Mouse (Mus musculus) brown adipose tissue, adult 24 weeks (tissue): ENCODE measurements around the gene Rhpn2. TPM values are rescaled to one million over a fixed set of nuclear protein-coding genes. Genes with fewer than 3 reads are reported as not detected.
A peak's percentile ranks its signal among the peaks of the same experiment; 100 is the strongest.

ENCODE experiments used
- H3K27ac ChIP-seq: fragments of 200-500 bp; replicated peaks from 2 replicates; pipeline ENCODE4 v1.5.1; 2012; ENCODE audit warnings: low read depth, mild to moderate bottlenecking, low read length
- H3K4me1 ChIP-seq: fragments of 200-500 bp; 2 replicates; pipeline ENCODE4 v1.6.1; 2012; ENCODE audit warnings: low read length, mixed read lengths; ENCODE audit not compliant: control insufficient read depth, insufficient read depth, insufficient read length
- H3K4me3 ChIP-seq: fragments of 200-500 bp; 2 replicates; pipeline ENCODE4 v1.5.1; 2012; ENCODE audit warnings: low read depth, mild to moderate bottlenecking, low read length, moderate library complexity; ENCODE audit not compliant: insufficient read depth
- polyA plus RNA-seq: library from polyadenylated mRNA; stranded (reverse); fragments of >200 nt; gene quantifications from 2 replicates; pipeline ENCODE4 v1.2.4, GENCODE M21; 2012; ENCODE audit not compliant: missing spikeins, insufficient read depth, insufficient read length

Gene Rhpn2
- polyA plus RNA-seq, 1 experiment = 3.6 TPM

DNA sequence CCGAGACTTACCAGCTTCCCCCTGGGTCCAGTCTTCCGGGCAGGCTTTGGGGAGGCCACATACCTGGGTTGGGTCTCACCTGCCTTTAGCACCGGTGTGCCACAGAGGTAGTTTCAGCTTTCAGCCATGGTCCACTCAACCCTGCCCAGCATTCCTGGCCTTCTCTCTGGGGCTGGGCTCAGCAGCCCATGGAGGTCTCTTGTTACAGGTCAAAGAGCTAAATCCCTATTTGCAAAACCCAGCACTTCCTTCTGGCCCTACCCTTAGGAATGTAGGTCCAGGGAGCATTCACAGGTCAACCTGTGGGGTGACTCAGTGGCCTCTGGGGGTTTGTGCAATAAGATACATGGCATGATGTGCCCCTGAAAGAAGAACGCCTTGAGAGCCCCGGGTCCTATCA lies 28.9 kb downstream of the Rhpn2 start:
- H3K4me1 ChIP-seq = no peaks in the 10 kb centered on the region
- H3K4me3 ChIP-seq = no peak overlapping the region
- H3K27ac ChIP-seq = no peak overlapping the region

DNA sequence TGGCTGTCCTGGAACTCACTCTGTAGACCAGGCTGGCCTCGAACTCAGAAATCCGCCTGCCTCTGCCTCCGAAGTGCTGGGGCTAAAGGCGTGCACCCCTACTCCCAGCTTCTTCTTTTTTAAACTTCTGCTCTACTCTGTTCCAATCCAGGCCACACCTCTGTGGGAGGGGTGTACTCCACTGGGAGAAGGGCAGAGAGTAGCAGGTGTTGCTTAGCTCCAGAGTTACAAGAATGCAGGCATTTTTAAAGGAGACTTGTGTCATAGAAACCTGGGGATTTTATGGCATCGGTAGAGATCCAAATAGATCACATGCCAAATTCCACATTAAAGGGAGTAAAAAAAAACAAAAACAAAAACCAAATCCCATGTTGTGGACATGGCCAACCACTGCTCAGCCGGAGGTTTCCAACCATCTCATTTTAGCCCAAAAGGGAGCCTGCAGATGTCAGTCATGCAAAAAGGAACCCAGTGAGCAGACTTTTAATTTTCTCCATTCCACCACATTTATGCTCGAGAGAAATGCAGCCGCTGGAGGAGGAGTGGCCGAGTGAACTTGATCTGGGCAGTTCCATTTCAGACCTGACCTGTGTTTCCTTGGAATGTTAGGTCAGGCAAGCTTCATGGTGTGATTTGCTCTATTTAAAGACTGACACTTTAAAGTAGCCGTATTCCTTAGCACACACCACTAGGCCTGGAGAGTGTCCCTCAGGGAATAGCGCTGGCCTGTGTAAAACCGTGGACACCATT lies 31.4 kb downstream of the Rhpn2 start:
- Histone ChIP-seq H3K27ac (no peak overlapping the region), H3K4me3 (no peak overlapping the region)

DNA sequence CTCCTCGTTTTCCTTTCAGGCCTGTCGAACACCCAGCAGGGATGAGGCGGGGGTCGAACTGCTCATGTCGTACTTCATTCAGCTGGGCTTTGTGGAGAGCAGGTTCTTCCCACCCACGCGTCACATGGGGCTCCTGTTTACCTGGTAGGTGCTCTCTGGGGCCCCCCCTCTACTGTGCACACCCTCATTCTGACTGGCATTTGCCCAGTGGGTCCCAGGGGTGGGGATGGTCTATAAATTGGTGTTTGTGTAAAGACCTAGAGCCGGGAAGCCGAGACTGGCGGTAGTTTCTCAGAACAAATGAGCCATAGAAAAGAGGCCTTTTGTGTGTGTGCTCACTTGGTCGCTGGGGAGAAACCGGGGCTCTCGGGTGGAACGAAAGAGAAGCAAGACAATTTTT lies 37.1 kb downstream of the Rhpn2 start:
- no peak overlapping the region for H3K4me3 ChIP-seq
- H3K4me1 ChIP-seq = no peaks in the 10 kb centered on the region
- no peak overlapping the region for H3K27ac ChIP-seq

More for the DNA sequence above, 31.4 kb downstream of the Rhpn2 start:
- H3K4me1 ChIP-seq = no peaks in the 10 kb centered on the region

DNA sequence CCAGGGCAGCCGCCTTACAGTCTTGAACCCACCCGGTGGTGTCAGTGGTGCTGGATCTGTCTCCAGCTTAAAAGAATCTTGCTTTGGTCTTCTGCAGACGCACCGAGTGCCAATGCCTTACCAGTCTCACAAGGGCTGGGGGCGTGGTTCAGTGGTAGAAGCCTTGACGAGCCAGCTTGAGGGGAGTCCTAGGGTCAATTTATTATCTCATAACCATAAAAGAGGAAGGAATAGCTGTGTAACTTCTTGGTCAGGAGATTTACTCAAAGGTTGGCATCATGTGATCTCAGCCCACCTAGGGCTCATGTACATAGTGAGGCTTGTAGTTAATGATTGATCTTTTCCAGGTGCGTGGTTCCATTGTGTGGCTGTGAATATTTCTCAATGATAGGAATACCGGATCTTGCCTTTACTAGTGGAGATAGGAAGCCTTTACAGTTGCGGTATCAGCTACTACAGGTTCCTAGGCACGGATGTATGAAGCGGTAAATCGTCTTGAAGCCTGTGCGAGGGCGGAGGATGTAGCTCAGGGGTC lies 38.6 kb downstream of the Rhpn2 start:
- Histone ChIP-seq H3K4me1 (no peaks in the 10 kb centered on the region), H3K4me3 (no peak overlapping the region), H3K27ac (no peak overlapping the region)

DNA sequence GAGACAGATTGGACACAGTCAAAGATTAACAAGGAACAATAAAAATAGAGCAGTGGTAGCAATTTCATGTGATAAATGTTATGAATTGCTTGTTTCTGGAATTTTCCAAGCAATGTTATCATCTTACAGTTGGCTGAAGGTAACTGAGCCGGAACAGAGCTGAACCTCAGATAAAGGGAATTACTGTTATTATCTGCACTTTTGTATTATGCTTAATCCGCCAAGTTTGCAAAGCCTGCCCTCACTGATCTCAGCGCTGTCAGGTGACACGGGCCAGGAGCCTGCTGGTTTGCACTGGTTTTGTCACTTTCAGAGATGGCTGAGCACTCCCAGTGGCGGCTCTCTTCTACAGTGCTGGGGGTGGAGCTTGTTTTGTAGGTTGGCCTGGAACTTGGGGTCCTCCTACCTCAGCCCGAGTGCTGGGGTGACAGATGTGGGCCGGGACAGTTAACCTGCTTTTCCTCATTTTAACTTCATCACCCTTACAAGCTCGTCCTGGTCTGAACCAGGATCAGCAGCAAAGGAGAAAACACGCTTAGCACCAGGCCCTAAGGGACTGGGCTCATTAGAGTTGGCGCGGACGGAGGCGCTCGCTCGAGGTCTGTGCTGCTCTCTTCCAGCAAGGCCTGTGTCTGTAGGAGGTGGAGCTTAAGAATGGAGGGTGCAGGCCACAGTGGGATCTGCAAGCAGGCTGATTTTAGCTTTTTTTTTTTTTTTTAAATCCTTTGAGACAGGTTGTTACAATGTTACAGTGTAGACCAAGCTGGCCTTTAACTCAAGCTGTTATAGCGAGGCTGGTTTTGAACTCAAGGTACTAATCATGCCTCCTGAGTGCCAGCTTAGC lies 39.4 kb downstream of the Rhpn2 start:
- Histone ChIP-seq H3K4me1 (no peaks in the 10 kb centered on the region), H3K4me3 (peak overlapping the region; percentile 13; the same call in 1 of the 2 replicates), H3K27ac (no peak overlapping the region)

DNA sequence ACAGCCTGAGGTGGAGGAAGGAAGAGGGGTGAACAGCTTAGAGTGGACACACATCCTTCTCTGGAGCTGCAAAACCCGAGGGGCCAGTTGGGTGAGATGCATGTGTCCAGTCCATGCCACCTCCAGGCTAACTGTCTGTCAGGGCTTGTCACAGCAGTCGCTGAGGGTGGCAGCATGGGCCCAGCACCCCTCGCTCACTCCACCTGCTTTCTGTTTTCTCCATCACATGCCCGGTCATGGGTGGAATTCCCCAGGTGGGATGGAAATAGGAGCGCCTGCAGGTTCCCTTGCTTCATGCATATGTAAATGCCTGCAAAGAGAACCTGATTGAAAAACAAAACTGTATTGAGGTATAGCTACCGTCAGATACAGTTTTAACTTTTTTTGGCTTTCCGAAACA lies 40.3 kb downstream of the Rhpn2 start:
- H3K4me3 ChIP-seq = no peak overlapping the region
- no peak overlapping the region for H3K27ac ChIP-seq
- no peaks in the 10 kb centered on the region for H3K4me1 ChIP-seq

DNA sequence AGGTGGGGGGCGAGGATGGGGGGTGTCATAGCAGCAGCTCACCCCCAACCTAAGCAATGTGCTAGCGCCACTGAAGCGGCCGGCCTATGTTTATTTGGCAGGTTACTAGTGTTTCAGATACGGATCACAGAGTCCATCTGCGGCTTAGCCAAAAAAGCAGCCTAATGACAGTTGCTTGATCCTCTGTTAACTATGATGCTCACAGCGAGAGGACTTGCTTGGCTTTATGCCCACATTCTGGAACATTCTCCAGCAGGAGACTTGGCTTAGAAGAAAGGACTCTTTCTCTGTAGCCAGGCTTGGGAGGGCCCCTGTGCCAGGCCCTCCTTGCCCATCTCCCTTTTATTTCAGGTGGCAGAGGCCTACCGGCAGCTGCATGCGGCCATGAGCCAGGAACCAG lies 42.7 kb downstream of the Rhpn2 start:
- Histone ChIP-seq H3K4me3 (no peak overlapping the region), H3K4me1 (no peaks in the 10 kb centered on the region), H3K27ac (no peak overlapping the region)

DNA sequence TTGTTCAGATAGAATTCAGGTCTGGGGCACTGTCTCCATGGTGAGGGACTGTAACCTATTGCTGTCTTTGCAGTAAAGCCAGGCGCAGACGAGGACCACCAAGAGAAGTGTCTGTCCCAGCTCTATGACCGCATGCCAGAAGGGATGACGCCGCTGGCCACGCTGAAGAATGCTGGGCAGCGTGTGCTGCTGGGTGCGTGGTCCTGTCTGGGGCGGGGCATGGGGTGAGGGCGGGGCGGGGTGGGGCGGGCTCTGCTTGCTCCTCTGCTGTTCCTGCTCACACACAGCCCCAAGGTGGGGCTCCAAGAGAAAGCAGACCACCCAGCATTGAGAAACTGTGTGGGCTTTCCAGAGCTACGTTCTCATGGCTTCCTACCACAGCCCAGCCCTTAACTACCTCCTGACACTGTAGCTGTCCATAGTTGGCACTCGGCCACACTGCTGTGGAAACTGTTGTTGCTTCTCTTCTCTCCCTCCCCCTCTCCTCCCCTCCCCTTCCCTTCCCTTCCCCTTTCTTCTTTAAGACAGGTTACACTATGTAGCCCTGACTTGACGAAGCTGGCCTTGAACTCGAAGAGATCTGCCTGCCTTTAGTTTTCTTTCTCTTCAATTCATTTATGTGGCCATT lies 45.6 kb downstream of the Rhpn2 start:
- no peak overlapping the region for H3K27ac ChIP-seq
- H3K4me1 ChIP-seq = no peaks in the 10 kb centered on the region
- no peak overlapping the region for H3K4me3 ChIP-seq

DNA sequence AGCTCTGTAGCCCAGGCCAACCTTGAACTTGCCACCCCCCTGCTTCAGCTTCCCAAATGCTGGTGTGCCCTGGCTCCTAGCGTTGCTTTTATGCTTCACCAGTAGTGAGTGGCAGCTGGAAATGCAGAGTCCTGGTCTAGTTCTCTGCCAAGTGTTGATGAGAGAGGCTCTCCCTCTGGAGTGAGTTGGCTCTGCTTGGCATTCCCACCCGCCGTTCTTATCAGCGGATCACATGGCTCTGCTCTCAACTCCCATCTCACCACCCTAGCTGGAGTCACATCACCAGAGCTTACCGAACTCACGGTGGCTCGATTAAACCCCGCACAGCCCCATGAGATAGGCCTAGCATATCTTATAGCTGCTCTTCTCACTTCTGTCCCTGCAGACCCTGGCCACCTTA lies 46.4 kb downstream of the Rhpn2 start:
- H3K4me1 ChIP-seq = no peaks in the 10 kb centered on the region
- H3K4me3 ChIP-seq = no peak overlapping the region
- no peak overlapping the region for H3K27ac ChIP-seq

DNA sequence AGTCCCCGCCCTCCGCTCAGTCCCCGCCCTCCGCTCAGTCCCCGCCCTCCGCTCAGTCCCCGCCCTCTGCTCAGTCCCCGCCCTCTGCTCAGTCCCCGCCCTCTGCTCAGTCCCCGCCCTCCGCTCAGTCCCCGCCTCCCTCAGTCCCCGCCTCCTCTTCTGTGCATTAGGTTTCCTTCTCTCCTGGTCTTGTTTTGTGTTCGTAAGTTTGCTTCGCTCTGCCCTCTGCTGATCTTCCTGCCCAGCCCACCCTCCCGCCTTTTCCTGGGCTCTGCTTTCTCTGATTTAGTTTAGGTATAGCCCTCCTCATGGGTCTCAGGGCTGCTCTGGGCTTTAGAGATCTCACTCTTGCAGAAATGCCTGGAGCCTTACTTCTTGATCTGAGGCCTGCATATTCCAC lies 47.9 kb downstream of the Rhpn2 start:
- no peak overlapping the region for H3K4me3 ChIP-seq
- no peak overlapping the region for H3K27ac ChIP-seq
- H3K4me1 ChIP-seq = no peaks in the 10 kb centered on the region

DNA sequence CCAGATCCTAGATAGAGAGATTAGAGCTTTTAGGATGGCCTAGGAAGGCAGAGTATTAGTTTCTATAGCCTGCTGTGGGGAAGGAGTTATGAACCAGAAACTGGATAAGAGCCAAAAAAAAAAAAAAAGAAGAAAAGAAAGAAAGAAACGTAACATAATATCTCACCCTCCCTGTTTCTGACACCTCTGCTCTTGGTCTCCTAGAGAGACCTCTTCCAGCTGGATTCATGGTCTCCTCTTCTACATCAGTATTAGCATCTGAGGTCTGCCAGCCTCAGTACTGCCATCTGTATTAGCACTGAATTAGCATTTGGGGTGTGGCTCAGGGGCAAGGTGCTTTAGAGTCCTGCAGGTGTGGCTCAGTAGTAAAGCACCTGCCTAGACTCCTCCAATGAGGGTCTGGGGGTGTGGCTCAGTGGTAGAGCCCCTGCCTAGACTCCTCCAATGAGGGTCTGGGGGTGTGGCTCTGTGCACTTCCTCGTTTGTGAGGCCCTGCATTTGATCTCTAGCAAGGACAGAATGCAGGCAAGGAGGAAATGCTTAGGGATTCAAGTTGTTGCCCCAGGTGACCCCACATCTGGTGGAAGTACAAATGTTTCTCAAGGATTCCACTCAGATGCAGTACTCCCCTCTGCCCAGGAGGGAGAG lies 48.9 kb downstream of the Rhpn2 start:
- Histone ChIP-seq H3K4me1 (no peaks in the 10 kb centered on the region), H3K4me3 (no peak overlapping the region), H3K27ac (no peak overlapping the region)

DNA sequence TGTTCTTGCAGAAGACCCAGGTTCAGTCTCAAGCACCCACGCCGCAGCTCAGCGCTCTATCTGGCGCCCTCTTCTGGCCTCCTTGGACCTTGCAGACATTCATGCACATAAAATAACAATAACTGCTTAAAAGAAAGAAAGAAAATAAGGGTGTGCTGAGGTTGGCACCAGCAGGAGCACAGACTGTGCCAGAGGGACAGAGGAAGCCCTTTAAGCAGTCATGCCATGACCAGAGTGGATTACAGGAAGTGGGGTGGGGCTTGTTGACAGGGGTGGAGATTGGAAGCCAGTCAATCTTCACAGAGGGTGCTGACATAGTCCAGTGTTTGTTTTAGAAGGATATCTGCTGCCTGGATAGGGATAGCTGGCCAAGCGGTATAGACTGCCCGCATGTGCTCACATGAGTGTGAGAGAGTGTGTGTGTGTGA lies 52.6 kb downstream of the Rhpn2 start:
- Histone ChIP-seq H3K27ac (no peak overlapping the region), H3K4me3 (no peak overlapping the region), H3K4me1 (no peaks in the 10 kb centered on the region)

DNA sequence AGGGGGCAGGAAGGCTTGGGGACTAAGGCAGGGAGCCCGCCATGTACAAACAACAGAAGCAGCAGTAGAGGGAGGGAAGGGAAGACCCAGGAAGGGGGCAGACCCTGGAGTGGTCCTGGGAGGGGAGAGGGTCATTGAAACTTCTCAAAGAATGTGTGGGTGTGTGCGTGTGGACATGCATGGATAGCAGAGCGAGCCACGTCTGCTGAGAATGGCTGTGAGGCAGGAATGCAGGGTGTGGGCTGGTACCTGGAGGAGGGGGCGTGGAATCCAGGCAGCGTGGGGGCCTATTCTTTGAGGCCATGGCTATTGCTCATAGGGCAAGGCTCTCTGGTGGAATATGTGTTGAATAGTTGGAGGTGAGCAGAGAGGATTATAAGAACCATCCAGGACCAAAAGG lies 54.7 kb downstream of the Rhpn2 start:
- no peak overlapping the region for H3K4me3 ChIP-seq
- H3K4me1 ChIP-seq = no peaks in the 10 kb centered on the region
- H3K27ac ChIP-seq = no peak overlapping the region

DNA sequence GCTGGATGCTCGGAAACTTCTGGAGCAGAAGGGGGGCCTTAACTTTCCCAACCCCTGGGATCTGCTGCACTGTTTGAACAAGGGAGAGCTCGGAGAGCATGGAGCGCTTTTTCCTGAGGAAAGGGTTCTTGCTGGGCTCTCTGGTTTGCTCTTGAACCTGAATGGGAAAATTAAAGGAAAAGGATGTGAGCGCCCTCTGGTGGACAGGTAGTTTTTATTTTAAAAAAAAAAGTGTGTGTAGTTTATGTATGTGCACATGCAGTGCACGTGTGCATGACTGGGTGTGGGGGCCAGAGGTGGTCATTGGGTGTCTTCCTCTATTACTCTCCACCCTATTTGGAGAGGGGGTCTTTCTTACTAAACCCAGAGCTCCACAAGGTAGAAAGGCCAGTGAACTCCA lies 59.0 kb downstream of the Rhpn2 start:
- H3K27ac ChIP-seq = no peak overlapping the region
- H3K4me1 ChIP-seq = peaks cover 2% of the 10 kb centered on the region; the same call in 1 of the 2 replicates
- H3K4me3 ChIP-seq = no peak overlapping the region
